Mouse (Mus musculus): ENCODE data around the gene Abcc8.

The Abcc8 gene

DNA sequence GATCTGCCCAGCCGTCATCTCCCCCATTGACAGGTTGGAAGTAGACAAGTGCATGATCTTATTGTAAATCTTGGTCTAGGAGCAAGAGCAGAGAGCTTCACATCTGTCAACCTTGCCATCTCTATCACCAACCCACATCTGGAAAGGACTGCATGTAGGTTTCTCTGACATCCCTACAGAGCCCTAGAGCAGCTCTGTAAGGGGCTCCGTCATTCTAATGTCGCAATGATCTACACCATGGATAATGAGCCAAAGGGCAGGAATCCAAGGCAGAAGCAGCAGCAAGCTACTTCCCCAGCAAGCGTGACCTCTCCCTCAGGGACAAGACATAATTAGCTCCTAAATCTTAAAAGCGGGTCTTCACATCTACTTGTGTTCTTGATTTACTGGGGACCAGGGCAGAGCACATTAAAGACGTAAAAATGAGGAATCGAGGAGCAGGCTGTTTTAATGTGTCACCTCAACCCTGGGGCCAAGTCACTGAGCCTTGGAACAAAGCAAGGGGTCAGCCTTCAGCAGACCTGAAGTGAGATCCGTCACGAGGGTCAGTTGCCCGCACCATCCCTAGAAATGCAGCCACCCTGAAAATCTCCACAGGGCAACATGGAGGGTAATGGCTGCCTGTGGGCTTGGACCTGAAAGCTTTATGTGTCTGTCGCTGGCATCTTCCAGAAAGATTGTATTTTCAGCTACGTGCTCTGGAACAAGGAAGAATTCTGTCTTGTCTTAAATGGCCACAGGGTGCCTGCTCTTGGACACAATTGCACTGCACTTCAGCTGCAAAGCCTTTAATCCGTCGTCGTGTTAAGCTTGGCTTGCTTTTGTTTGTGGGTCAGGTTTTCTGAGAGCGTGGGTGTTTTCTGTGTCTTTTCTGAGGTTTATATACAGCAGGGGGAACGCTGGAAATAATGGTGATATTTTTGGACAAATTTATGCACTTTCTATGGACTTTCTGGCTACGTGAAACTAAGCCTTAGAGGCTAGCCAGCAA, 25.0 kb downstream of the Abcc8 start:
- no peak for DNase-seq

DNA sequence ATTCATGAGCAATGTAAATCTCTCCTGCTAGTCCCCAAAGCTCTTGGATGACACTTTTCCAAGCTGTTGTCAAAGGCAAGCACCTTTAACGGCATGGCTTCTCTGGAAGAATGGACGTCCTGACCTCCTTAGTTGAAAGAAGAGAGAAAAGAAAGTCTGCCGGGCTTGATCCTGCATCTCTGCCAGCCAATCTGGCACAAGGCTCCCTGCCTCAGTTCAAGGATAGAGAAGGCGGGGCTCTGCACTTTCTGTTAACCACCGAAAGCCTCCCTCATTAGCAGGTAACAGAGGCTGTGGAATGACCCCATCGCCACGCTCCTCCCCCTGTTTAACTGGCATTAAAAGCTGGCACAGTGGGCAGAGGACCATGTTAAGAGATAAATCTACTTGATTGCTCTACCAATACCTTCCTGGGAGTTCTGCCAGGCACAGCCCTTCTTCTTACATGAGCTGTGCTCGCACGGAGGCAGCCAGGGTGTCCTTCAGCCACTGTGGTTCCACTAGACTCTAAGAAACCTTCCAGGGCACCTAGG, 26.9 kb downstream of the Abcc8 start:
- no peak for DNase-seq

DNA sequence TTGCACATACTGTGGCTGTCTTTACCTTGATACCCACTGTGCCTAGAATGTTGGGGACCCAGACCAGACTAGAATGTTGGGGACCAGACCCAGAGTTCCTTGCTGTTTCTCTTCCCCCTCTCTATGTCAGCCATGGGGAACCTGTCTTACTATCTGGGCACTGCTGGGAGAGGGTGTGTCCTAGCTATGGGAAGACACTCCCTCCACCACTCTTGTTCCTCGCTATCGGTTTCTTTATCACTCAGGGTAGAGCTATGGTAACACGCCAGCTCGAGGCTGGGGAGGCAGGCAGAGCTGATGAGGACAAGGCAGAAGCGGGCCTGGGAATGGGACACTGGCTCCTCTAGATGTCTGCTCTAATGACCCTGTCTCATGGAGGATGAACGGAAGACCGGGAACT, 32.4 kb downstream of the Abcc8 start:
- DNase-seq, result no peak

DNA sequence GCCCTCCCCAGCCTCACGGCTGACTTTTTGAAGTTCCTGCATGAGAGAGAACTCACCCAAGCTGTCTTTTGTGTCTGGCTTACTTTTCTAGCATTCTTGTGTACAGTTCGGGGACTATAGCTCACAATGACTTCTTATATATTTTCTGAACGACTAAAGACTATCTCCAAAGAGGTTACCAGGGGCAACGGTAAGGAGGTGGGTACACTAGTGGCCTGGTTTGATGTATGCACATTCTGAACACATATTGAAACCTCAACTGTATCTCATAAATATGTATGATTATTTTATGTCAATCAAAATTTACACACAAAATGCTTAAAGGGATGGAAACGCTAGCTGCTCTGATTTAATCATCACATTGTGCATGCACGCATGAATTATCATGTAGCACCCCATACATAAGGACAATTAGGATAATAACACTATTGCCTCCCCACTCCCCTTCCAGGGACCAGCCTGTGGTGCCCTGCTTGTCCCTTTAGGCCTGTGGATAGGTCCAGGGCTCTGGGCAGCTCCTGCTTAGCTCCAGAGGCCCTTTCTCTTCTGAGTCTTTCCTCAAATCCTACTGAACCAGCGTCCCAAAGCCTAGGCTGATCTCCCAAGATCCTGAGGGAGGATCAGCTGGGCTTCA, 33.0 kb downstream of the Abcc8 start:
- DNase-seq, result no peak

DNA sequence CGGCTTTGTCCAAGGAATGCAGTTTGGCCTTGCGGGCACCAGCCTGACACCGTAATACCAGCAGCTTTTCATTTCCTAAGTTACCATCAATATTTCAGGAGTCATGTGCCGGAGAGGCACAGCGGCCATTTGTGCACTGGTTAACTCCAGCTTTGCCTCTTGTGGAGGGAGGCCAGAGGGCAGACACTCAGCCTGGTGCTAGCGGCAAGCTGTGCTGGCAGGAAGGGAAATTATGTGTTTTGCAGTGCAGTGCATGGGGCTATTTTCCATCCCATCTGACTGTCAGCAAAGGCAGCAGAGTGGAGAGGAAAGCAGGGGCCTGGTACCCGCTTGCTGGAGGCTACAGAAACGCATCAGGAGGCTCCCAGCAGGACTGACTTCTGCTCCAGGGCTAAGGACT, 35.8 kb downstream of the Abcc8 start:
- DNase-seq, result no peak

DNA sequence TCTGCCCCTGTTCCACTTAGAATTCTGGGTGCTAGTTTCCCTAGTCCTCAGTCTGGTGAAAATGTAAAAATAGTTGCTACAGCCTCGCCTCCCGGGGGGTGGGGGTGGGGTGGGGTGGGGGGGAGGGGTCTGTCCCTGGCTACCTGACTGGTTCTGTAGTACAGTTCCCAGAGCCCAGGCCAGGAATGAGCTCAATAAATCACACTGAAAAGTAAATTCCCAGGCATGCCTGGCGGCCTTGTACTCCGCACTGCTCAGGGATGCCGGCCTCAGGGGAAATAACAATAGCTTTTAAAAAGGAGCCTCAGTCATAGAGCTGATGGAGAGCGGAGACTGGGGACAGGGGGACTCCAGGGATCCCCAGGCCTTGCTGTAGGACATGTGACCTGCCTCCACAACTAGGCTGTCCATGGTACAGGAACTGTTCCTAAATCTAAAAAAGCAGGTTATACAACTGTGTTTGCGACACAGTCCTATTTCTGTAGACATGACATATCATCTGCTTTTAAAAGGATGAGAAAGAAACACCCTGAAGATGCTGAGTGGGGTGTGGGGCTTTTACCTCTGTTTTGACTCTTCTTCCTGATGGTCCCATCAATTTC, 41.4 kb downstream of the Abcc8 start:
- DNase-seq, result no peak

DNA sequence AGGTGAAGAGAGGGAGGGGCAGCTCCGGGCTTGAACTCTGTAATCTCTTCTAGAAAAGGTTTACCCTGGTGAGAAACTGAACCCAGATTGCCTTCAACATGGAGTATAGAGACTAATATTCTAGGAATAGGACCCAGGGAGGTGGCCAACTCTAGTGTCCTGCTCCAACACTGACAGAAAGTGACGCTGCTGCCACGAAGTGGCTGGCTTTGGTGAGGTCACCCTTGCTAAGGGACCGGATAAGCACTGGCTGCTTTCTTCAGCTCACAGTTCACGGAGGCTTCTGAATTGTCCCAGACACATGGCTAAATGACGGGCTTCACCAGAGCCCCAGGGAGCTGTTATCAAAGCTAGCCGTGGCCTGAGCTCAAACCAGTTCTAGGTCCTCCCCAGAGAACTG, 46.0 kb downstream of the Abcc8 start:
- DNase-seq, result no peak

DNA sequence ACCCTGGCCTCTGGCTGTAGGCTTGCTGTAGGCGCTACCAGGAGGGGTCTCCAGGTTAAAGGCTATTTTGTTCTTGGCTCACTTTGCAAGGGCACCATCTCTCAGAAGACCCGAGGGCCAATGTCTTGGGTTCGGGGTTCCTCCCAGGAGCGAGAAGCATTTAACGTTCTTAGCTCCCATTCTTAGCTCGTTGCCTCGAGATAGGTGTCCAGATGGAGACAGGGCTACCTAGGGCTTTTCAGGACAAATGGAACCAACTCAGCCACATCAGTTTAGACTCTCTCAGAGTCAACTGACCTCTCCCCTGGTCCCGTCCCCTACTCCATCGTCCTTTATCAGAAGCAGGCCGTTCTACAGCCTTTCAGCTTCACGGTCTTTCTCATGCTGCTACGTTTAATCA, 47.6 kb downstream of the Abcc8 start:
- no peak for DNase-seq

DNA sequence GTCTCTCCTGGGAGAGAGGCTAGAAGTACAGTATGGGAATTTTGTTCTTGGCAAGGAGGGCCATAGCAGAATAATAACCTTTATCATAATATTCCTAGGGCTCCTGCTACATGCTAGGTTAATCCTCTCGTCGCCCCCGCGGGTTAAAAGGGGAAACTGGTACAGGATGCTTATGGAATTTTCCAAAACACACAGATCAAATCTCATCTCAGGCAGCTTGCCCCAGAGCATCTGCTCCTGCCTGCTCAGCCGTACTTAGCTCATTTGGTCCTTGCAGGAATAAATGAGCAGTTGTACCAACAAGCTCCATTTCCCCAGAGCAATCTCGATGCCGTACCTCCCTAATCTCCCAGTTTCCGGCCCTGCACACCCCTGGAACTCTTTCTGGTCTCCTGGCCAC, 48.0 kb downstream of the Abcc8 start:
- no peak for DNase-seq

GRCm38 (mm10) chr7:46131266-46131665, 48.6 kb downstream of the Abcc8 start:
- no peak for DNase-seq

- DNase-seq, result no peak
Observed at GRCm38 (mm10) chr7:46130723-46131122, 49.1 kb downstream of the Abcc8 start.

GRCm38 (mm10) chr7:46129463-46130179, 50.2 kb downstream of the Abcc8 start:
- no peak for DNase-seq

DNA sequence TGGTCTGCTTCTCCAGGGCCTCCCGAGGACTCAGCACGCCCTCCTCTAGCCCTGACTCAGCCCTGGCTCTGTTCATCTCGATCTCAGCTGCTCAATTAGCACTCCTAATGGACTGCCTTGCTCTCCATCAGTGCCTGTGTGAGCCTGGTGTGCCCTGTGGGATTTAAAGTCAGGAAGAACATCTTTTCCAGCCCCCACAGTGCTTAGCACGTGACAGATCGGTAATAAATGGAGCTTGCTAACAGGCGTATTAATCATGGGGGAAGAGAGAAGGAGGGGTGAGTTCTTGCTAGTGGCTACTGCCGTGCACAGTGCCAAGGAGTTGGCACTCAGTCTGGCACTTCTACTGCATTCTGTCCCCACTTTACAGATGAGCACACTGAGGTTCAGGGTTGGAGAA, 51.6 kb downstream of the Abcc8 start:
- no peak for DNase-seq

- DNase-seq, result no peak
Observed at GRCm38 (mm10) chr7:46125340-46125739, 54.5 kb downstream of the Abcc8 start.

DNA sequence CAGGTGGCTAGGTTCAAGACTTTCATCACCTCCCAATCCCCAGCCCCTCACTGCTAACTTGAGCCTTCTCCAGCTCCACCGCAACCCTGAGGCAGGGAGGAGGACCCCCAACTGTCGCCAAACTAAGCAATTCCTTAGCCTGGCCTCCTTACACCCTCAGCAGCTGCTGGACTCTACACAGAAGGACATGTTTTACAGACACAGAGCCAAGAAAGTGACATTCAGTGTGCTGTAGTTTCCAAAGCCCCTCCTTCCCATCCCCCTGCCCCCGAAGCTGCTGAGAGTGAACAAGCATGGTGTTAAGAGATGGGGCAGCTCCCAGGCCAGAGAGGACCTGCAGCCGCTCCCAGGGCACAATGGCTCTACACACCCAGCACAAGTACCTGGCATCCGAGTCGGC, 55.4 kb downstream of the Abcc8 start:
- DNase-seq, result no peak

- DNase-seq, result no peak
Observed at GRCm38 (mm10) chr7:46122964-46123363, 56.9 kb downstream of the Abcc8 start.

DNA sequence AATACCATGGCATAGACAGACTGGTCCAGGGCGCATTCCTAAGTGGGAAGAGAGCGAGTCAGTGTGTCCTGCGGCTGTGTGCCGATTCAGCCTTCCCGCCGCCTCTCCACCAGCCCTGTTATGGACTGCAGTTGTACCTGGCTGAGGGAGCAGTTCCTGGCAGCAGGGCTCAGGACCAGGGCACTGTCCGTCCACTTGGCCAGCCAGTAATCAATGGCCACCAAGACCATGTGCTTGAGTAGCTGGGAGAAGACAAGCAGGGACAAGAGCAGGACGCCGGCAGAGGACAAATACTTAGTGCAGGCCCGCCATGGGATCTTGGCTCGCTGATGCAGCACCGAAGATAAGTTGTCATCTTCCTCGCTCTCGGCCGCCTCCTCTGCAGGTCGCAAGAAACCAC, 62.8 kb downstream of the Abcc8 start:
- DNase-seq, result no peak

GRCm38 (mm10) chr7:46116118-46116581, 63.7 kb downstream of the Abcc8 start:
- no peak for DNase-seq

- DNase-seq, result no peak
Observed at GRCm38 (mm10) chr7:46113435-46113834, 66.4 kb downstream of the Abcc8 start.

- no peak for DNase-seq
Observed at GRCm38 (mm10) chr7:46111938-46112337, 67.9 kb downstream of the Abcc8 start.

- DNase-seq, result no peak
Observed at GRCm38 (mm10) chr7:46111212-46111817, 68.5 kb downstream of the Abcc8 start.

- no peak for DNase-seq
Observed at GRCm38 (mm10) chr7:46110079-46110478, 69.8 kb downstream of the Abcc8 start.
